Mouse (Mus musculus): ENCODE measurements at regions not wholly inside any gene's neighbourhood (a gene's known extent, or its start where the extent isn't known, plus 50 kb on each side); places are given as distances from the start of the nearest gene placed in this dataset.
"Not testable (repeated sequence)": the region's sequence is repeated elsewhere in the genome, so short reads cannot be mapped to it uniquely, and the experiment has no call there.

- DNase-seq (ENCODE audit: low spot score in 2 of 2): peak in 1 of 2 experiments; percentile 62
These were observed 74.4 kb upstream of the Brinp3 start for GRCm38 (mm10) chr1:146420174-146420573.

- DNase-seq (ENCODE audit: low spot score in 2 of 2): not testable (repeated sequence)
These were observed 67.7 kb upstream of the Brinp3 start for GRCm38 (mm10) chr1:146426848-146427247.

GRCm38 (mm10) chr1:146442576-146442975 lies 52.0 kb upstream of the Brinp3 start:
- no peak for DNase-seq (ENCODE audit: low spot score in 2 of 2)

Data from urinary bladder, postnatal 4 days (tissue).